Mouse (Mus musculus) thymus, postnatal 0 days (tissue): ENCODE measurements around the gene Nat9. TPM values are rescaled to one million over a fixed set of nuclear protein-coding genes. Genes with fewer than 3 reads are reported as not detected.
A peak's percentile ranks its signal among the peaks of the same experiment; 100 is the strongest.

Experiments
- DNase-seq: peaks from one replicate; pipeline ENCODE4 v3.0.0-alpha.2; 2015; ENCODE audit warnings: low spot score
- polyA plus RNA-seq: library from polyadenylated mRNA; unstranded; fragments of >200 nt; fragmentation: Nextera tagmentation; extraction: Ambion mirVana; gene quantifications from 2 replicates; pipeline ENCODE4 v1.2.1, GENCODE M21; 2015

Gene Nat9
- polyA plus RNA-seq, 1 experiment from 2014 or later, result 19.3 TPM

- DNase-seq, result no peak
Observed at GRCm38 (mm10) chr11:115217439-115218410, 30.1 kb upstream of the Nat9 start.

- DNase-seq, result no peak
Observed at GRCm38 (mm10) chr11:115215123-115215522, 27.5 kb upstream of the Nat9 start.

- no peak for DNase-seq
Observed at GRCm38 (mm10) chr11:115212116-115212515, 24.5 kb upstream of the Nat9 start.

- DNase-seq, result no peak
Observed at GRCm38 (mm10) chr11:115209958-115210357, 22.3 kb upstream of the Nat9 start.

GRCm38 (mm10) chr11:115208776-115209732 is 21.4 kb upstream of the Nat9 start:
- DNase-seq, result no peak

GRCm38 (mm10) chr11:115208126-115208525 is 20.5 kb upstream of the Nat9 start:
- no peak for DNase-seq

GRCm38 (mm10) chr11:115202756-115203155 is 15.1 kb upstream of the Nat9 start:
- DNase-seq, result no peak

GRCm38 (mm10) chr11:115202316-115202715 is 14.7 kb upstream of the Nat9 start:
- DNase-seq, result peak; percentile 84

GRCm38 (mm10) chr11:115200520-115200919 is 12.9 kb upstream of the Nat9 start:
- DNase-seq, result no peak

GRCm38 (mm10) chr11:115198932-115199384 is 11.3 kb upstream of the Nat9 start:
- DNase-seq, result no peak

GRCm38 (mm10) chr11:115197558-115197957 is 9.9 kb upstream of the Nat9 start:
- DNase-seq, result no peak

GRCm38 (mm10) chr11:115195933-115196332 is 8.3 kb upstream of the Nat9 start:
- DNase-seq, result no peak

GRCm38 (mm10) chr11:115194693-115195092 is 7.0 kb upstream of the Nat9 start:
- DNase-seq, result no peak

GRCm38 (mm10) chr11:115192180-115192579 is 4.5 kb upstream of the Nat9 start:
- peak; percentile 36 for DNase-seq

- DNase-seq, result no peak
Observed at GRCm38 (mm10) chr11:115189304-115189703, 1.6 kb upstream of the Nat9 start.

- DNase-seq, result no peak
Observed at GRCm38 (mm10) chr11:115188539-115189231, 1.0 kb upstream of the Nat9 start.

- DNase-seq, result peak; percentile 99
Observed at GRCm38 (mm10) chr11:115187224-115187639, 427 bp downstream of the Nat9 start, which contains the start of gene Tmem104. Tmem104 (plus strand) TSS chr11:115187487.

GRCm38 (mm10) chr11:115184973-115185372 is 2.7 kb downstream of the Nat9 start:
- peak; percentile 33 for DNase-seq

- peak; percentile 89 for DNase-seq
Observed at GRCm38 (mm10) chr11:115181913-115182638, 5.6 kb downstream of the Nat9 start.

- DNase-seq, result no peak
Observed at GRCm38 (mm10) chr11:115179881-115180280, 7.8 kb downstream of the Nat9 start.
